Mouse (Mus musculus): ENCODE measurements around the gene Fbxo36. TPM values are rescaled to one million over a fixed set of nuclear protein-coding genes. Genes with fewer than 3 reads are reported as not detected.

Gene Fbxo36
- polyA plus RNA-seq, 1 experiment from 2014 or later = 6.1 TPM

- ATAC-seq (ENCODE audit: low read depth) = no peak
- 91% methylated on average over 19 of the region's 19 CpGs for WGBS
- Histone ChIP-seq H3K36me3 (no peaks in the 10 kb centered on the region), H3K27ac (replicated peaks) (no peak overlapping the region), H3K4me3 (no peak overlapping the region), H3K9ac (no peak overlapping the region), H3K27me3 (peaks cover 14% of the 10 kb centered on the region), H3K9me3 (no peaks in the 10 kb centered on the region), H3K4me2 (no peak overlapping the region), H3K4me1 (replicated peaks) (peaks cover 11% of the 10 kb centered on the region; the same call in 1 of the 2 replicates)
These were observed 97.3 kb downstream of the Fbxo36 start for GRCm38 (mm10) chr1:84936716-84937510.

GRCm38 (mm10) chr1:84939466-84939865 is 99.8 kb downstream of the Fbxo36 start:
- Histone ChIP-seq H3K4me2 (no peak overlapping the region), H3K27ac (replicated peaks) (no peak overlapping the region), H3K4me1 (replicated peaks) (peaks cover 7% of the 10 kb centered on the region; the same call in 1 of the 2 replicates), H3K9me3 (no peaks in the 10 kb centered on the region), H3K36me3 (no peaks in the 10 kb centered on the region), H3K9ac (no peak overlapping the region), H3K27me3 (peaks cover 11% of the 10 kb centered on the region), H3K4me3 (no peak overlapping the region)
- no peak for ATAC-seq (ENCODE audit: low read depth)
- WGBS = 82% methylated on average over 4 of the region's 4 CpGs

- Histone ChIP-seq H3K36me3 (no peaks in the 10 kb centered on the region), H3K9me3 (no peaks in the 10 kb centered on the region), H3K27ac (replicated peaks) (no peak overlapping the region), H3K4me2 (no peak overlapping the region), H3K9ac (no peak overlapping the region), H3K4me1 (replicated peaks) (peaks cover 5% of the 10 kb centered on the region; the same call in 1 of the 2 replicates), H3K4me3 (no peak overlapping the region), H3K27me3 (peaks cover 11% of the 10 kb centered on the region)
- 91% methylated on average over 2 of the region's 2 CpGs for WGBS
- no peak for ATAC-seq (ENCODE audit: low read depth)
These were observed 100.7 kb downstream of the Fbxo36 start for GRCm38 (mm10) chr1:84940322-84940721.

- H3K9me3 ChIP-seq = no peaks in the 10 kb centered on the region
- H3K4me3 ChIP-seq = no peak overlapping the region
- H3K27me3 ChIP-seq = no peaks in the 10 kb centered on the region
- H3K36me3 ChIP-seq = no peaks in the 10 kb centered on the region
- no peaks in the 10 kb centered on the region for H3K4me1 ChIP-seq (replicated peaks)
- H3K9ac ChIP-seq = no peak overlapping the region
- ATAC-seq (ENCODE audit: low read depth) = no peak
- no peak overlapping the region for H3K4me2 ChIP-seq
- H3K27ac ChIP-seq (replicated peaks) = no peak overlapping the region
These were observed 103.0 kb downstream of the Fbxo36 start for GRCm38 (mm10) chr1:84942666-84943065.

GRCm38 (mm10) chr1:84943549-84943948 is 103.9 kb downstream of the Fbxo36 start:
- WGBS = 96% methylated on average over 4 of the region's 4 CpGs
- no peak for ATAC-seq (ENCODE audit: low read depth)
- H3K4me3 ChIP-seq = no peak overlapping the region
- no peaks in the 10 kb centered on the region for H3K4me1 ChIP-seq (replicated peaks)
- no peaks in the 10 kb centered on the region for H3K27me3 ChIP-seq
- H3K36me3 ChIP-seq = no peaks in the 10 kb centered on the region
- no peaks in the 10 kb centered on the region for H3K9me3 ChIP-seq
- H3K9ac ChIP-seq = no peak overlapping the region
- no peak overlapping the region for H3K4me2 ChIP-seq
- no peak overlapping the region for H3K27ac ChIP-seq (replicated peaks)

- H3K9ac ChIP-seq = no peak overlapping the region
- H3K9me3 ChIP-seq = no peaks in the 10 kb centered on the region
- WGBS = 82% methylated on average over 3 of the region's 3 CpGs
- H3K27ac ChIP-seq (replicated peaks) = no peak overlapping the region
- no peak for ATAC-seq (ENCODE audit: low read depth)
- no peak overlapping the region for H3K4me3 ChIP-seq
- no peaks in the 10 kb centered on the region for H3K36me3 ChIP-seq
- H3K27me3 ChIP-seq = no peaks in the 10 kb centered on the region
- no peak overlapping the region for H3K4me2 ChIP-seq
- no peaks in the 10 kb centered on the region for H3K4me1 ChIP-seq (replicated peaks)
These were observed 106.3 kb downstream of the Fbxo36 start for GRCm38 (mm10) chr1:84945950-84946349.

GRCm38 (mm10) chr1:84947390-84947789 is 107.7 kb downstream of the Fbxo36 start:
- WGBS = 72% methylated on average over 2 of the region's 2 CpGs
- ATAC-seq (ENCODE audit: low read depth) = no peak
- Histone ChIP-seq H3K4me1 (replicated peaks) (no peaks in the 10 kb centered on the region), H3K36me3 (no peaks in the 10 kb centered on the region), H3K27ac (replicated peaks) (no peak overlapping the region), H3K9ac (no peak overlapping the region), H3K9me3 (no peaks in the 10 kb centered on the region), H3K27me3 (no peaks in the 10 kb centered on the region), H3K4me2 (no peak overlapping the region), H3K4me3 (no peak overlapping the region)

Other genes with a start within 250 kb of the Fbxo36 start
- gene Dner, start 143.6 kb upstream of the Fbxo36 start, polyA plus RNA-seq (2015; fragmentation: Nextera tagmentation; extraction: Ambion mirVana) = 250 and 258 TPM in 2 replicates
- 56.2 and 60.9 TPM in 2 replicates for gene Trip12, start 675 bp downstream of the Fbxo36 start, polyA plus RNA-seq (2015; fragmentation: Nextera tagmentation; extraction: Ambion mirVana)
- gene Slc16a14, start 95.3 kb downstream of the Fbxo36 start, polyA plus RNA-seq (2015; fragmentation: Nextera tagmentation; extraction: Ambion mirVana) = 7.5 and 8.0 TPM in 2 replicates

All from neural tube, embryonic 13.5 days (tissue).